Mouse (Mus musculus): ENCODE results near the gene Lrrc61. TPM values are rescaled to one million over a fixed set of nuclear protein-coding genes. Genes with fewer than 3 reads are reported as not detected.
"Not testable (repeated sequence)": the region's sequence is repeated elsewhere in the genome, so short reads cannot be mapped to it uniquely, and the experiment has no call there.

Lrrc61 gene
- 7.5 and 9.6 TPM in 2 replicates for polyA plus RNA-seq (2015; fragmentation: Nextera tagmentation; extraction: Ambion mirVana)

DNA sequence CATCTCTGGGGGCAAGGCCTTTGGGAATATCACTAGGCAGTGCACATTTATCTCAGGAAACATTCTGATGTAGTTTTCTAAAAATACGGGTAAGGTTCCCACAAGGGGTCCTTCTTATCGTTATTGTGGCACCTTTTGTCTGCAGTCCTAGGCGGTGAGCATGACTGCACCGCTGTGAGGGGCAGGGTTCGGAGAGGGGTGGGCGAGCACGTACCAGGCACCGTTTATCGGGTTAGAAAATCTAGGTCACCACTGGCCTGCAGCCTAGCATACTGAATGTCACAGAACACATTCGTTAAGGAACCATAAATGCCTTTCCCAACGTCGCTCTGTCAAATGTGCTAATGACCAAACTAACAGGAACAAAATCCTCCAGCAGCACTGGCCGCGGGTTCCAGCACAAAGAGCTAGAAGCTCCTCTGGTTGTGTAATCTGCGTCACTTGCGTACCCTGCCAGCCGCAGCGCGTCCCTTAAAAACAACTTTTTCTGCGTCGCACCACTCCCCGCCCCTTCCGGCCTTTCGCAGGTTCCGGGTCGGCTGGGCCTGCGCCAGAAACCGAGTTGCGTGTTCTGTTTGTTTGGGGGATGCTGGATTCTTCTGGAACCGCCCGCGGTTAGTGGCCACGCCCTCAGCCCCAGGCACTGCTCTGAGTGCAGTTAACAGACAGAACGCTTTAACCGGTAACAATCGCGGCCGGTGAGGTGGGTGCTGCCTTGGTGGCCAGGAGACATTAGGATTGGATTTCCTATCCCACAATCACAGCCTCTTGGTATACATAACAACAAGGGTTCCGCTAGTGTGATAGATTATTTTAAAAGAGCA, at the start of gene Lrrc61:
Gene Lrrc61 (plus strand): TSS at position 517 of the 824 bp plus-strand sequence.
- under 1% methylated on average over 39 of the region's 39 CpGs for WGBS
- no peaks in the 10 kb centered on the region for H3K9me3 ChIP-seq (replicated peaks; ENCODE audit: control insufficient read depth, low read length)
- peak within 1 kb of the TSS; percentile 80 for H3K9ac ChIP-seq (ENCODE audit: low read length)
- H3K36me3 ChIP-seq (ENCODE audit: control insufficient read depth, insufficient read depth, low read length): 0 out of 2 replicates have a peak, but pooled peaks cover 4% of the 10 kb centered on the region
- H3K27ac ChIP-seq (ENCODE audit: low read length): peak within 1 kb of the TSS; percentile 99
- peak; percentile 91 for ATAC-seq (ENCODE audit: insufficient read depth, low FRiP score)
- peak within 1 kb of the TSS; percentile 90 for H3K4me2 ChIP-seq (ENCODE audit: low read depth, low read length)
- H3K4me1 ChIP-seq (ENCODE audit: control insufficient read depth, insufficient read depth, low read length): peaks cover 12% of the 10 kb centered on the region
- no peaks in the 10 kb centered on the region for H3K27me3 ChIP-seq (ENCODE audit: control insufficient read depth, insufficient read depth, low read length)
- H3K4me3 ChIP-seq (replicated peaks; ENCODE audit: low read length): peak within 1 kb of the TSS; percentile 62

DNA sequence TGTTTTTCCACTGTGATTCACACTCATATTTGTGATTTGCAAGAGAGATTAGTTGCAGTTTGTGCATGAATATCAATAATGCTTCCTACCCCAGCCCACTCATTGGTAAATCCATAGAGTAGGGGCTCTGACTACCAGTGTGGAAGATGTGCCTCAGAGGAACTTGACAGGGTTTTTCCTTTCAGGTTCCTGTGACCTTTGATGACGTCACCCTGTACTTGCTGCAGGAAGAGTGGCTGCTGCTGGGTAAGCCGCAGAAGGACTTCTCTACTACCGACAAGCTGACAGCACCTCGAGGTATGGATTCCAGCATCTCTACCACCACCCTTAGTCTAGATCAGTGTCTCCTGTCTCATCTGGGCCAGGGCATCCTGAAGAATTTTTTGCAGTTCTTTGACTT, 46.5 kb upstream of the Lrrc61 start:
- ATAC-seq (ENCODE audit: insufficient read depth, low FRiP score): no peak
- Histone ChIP-seq H3K4me2 (ENCODE audit: low read depth, low read length) (no peak overlapping the region), H3K9ac (ENCODE audit: low read length) (no peak overlapping the region), H3K4me1 (ENCODE audit: control insufficient read depth, insufficient read depth, low read length) (peaks cover 9% of the 10 kb centered on the region), H3K9me3 (replicated peaks; ENCODE audit: control insufficient read depth, low read length) (no peaks in the 10 kb centered on the region), H3K27ac (ENCODE audit: low read length) (no peak overlapping the region), H3K36me3 (ENCODE audit: control insufficient read depth, insufficient read depth, low read length) (no peaks in the 10 kb centered on the region), H3K27me3 (ENCODE audit: control insufficient read depth, insufficient read depth, low read length) (no peaks in the 10 kb centered on the region), H3K4me3 (replicated peaks; ENCODE audit: low read length) (no peak overlapping the region)
- 68% methylated on average over 4 of the region's 4 CpGs for WGBS

- Histone ChIP-seq H3K27ac (ENCODE audit: low read length) (no peak overlapping the region), H3K36me3 (ENCODE audit: control insufficient read depth, insufficient read depth, low read length) (no peaks in the 10 kb centered on the region), H3K4me1 (ENCODE audit: control insufficient read depth, insufficient read depth, low read length) (peaks cover 2% of the 10 kb centered on the region; the same call in 1 of the 2 replicates), H3K27me3 (ENCODE audit: control insufficient read depth, insufficient read depth, low read length) (no peaks in the 10 kb centered on the region), H3K4me3 (replicated peaks; ENCODE audit: low read length) (no peak overlapping the region), H3K9ac (ENCODE audit: low read length) (no peak overlapping the region), H3K4me2 (ENCODE audit: low read depth, low read length) (no peak overlapping the region), H3K9me3 (replicated peaks; ENCODE audit: control insufficient read depth, low read length) (no peaks in the 10 kb centered on the region)
- WGBS: 76% methylated on average over 4 of the region's 4 CpGs
- ATAC-seq (ENCODE audit: insufficient read depth, low FRiP score): no peak
These were observed 44.2 kb upstream of the Lrrc61 start for GRCm38 (mm10) chr6:48510426-48510825.

- WGBS: 82% methylated on average over 7 of the region's 7 CpGs
- no peaks in the 10 kb centered on the region for H3K27me3 ChIP-seq (ENCODE audit: control insufficient read depth, insufficient read depth, low read length)
These were observed 42.7 kb upstream of the Lrrc61 start for GRCm38 (mm10) chr6:48511861-48512260.

DNA sequence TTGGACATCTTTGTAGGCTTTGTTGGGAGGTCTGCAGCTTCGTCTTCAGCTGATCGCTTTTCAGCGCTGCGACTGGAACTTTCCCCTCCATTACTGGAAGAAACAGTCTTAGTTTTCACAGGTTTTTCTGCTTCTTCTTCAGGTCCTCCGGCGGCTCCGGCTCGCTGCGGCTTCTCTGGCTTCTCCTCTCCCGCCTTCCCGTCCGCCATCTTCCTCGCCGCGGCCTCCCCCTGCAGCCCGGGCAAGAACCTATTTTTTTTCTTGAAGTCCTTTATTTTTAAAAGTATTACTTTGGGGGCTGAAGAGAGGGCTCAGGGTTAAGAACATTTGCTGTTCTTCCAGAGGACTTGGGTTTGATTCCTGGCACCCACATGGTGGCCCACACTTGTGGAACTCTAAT, 29.7 kb upstream of the Lrrc61 start:
- not testable (repeated sequence) for ATAC-seq (ENCODE audit: insufficient read depth, low FRiP score); H3K27ac ChIP-seq (ENCODE audit: low read length); H3K4me3 ChIP-seq (replicated peaks; ENCODE audit: low read length); H3K27me3 ChIP-seq (ENCODE audit: control insufficient read depth, insufficient read depth, low read length); H3K4me1 ChIP-seq (ENCODE audit: control insufficient read depth, insufficient read depth, low read length); H3K9ac ChIP-seq (ENCODE audit: low read length); H3K9me3 ChIP-seq (replicated peaks; ENCODE audit: control insufficient read depth, low read length); H3K4me2 ChIP-seq (ENCODE audit: low read depth, low read length); H3K36me3 ChIP-seq (ENCODE audit: control insufficient read depth, insufficient read depth, low read length)
- 97% methylated on average over 12 of the region's 16 CpGs for WGBS

More at GRCm38 (mm10) chr6:48511861-48512260, 42.7 kb upstream of the Lrrc61 start:
- Histone ChIP-seq H3K27ac (ENCODE audit: low read length) (no peak overlapping the region), H3K36me3 (ENCODE audit: control insufficient read depth, insufficient read depth, low read length) (no peaks in the 10 kb centered on the region), H3K9ac (ENCODE audit: low read length) (no peak overlapping the region), H3K9me3 (replicated peaks; ENCODE audit: control insufficient read depth, low read length) (no peaks in the 10 kb centered on the region), H3K4me3 (replicated peaks; ENCODE audit: low read length) (no peak overlapping the region), H3K4me1 (ENCODE audit: control insufficient read depth, insufficient read depth, low read length) (no peaks in the 10 kb centered on the region), H3K4me2 (ENCODE audit: low read depth, low read length) (no peak overlapping the region)
- no peak for ATAC-seq (ENCODE audit: insufficient read depth, low FRiP score)

DNA sequence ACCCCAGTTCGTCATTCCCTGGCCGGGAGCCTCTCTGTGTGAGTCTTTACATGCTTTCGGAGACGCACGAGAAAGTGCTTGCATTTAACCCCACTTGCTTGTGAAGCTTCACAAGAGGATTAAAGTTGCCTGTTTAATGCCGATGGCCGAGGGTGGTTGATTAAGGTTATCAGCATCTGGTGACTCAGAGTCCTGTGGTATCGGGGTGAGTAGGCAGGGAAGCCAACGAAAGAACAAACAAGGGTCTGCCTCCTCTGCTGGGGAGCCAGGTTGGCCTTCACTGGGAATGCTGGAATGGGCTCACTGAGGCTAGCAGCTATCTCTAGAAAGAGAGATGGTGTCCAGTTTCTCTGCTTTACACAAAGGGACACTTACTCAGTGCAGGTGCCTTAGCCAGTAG, 26.7 kb upstream of the Lrrc61 start:
- Histone ChIP-seq H3K4me3 (replicated peaks; ENCODE audit: low read length) (no peak overlapping the region), H3K27me3 (ENCODE audit: control insufficient read depth, insufficient read depth, low read length) (no peaks in the 10 kb centered on the region), H3K4me2 (ENCODE audit: low read depth, low read length) (no peak overlapping the region), H3K4me1 (ENCODE audit: control insufficient read depth, insufficient read depth, low read length) (no peaks in the 10 kb centered on the region), H3K9me3 (replicated peaks; ENCODE audit: control insufficient read depth, low read length) (no peaks in the 10 kb centered on the region), H3K36me3 (ENCODE audit: control insufficient read depth, insufficient read depth, low read length) (no peaks in the 10 kb centered on the region; the same call in 1 of the 2 replicates), H3K27ac (ENCODE audit: low read length) (no peak overlapping the region), H3K9ac (ENCODE audit: low read length) (no peak overlapping the region)
- ATAC-seq (ENCODE audit: insufficient read depth, low FRiP score): no peak
- 76% methylated on average over 9 of the region's 9 CpGs for WGBS

DNA sequence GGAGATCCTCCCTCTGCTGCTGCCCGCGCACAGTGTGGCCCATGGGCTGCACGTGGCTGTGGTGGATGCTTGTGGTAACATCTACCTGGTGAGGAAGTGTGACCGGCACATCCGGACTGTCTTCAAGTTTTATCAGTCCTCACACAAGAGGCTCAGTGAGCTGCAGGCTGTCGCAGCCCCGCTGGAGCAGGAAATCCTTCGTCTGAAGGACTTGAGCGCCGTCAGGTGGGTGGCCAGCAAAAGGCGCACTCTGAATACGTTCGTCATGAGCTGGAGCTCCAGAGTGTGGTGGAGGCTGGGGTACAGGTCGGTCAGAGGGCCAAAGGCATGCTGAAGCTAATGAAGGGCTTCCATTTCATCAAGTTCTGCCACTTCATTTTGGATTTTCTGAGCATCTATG, 25.3 kb upstream of the Lrrc61 start:
- 70% methylated on average over 14 of the region's 14 CpGs for WGBS
- H3K27me3 ChIP-seq (ENCODE audit: control insufficient read depth, insufficient read depth, low read length): no peaks in the 10 kb centered on the region
- no peak for ATAC-seq (ENCODE audit: insufficient read depth, low FRiP score)
- H3K4me2 ChIP-seq (ENCODE audit: low read depth, low read length): no peak overlapping the region
- H3K9ac ChIP-seq (ENCODE audit: low read length): no peak overlapping the region
- no peaks in the 10 kb centered on the region for H3K9me3 ChIP-seq (replicated peaks; ENCODE audit: control insufficient read depth, low read length)
- no peaks in the 10 kb centered on the region; the same call in 1 of the 2 replicates for H3K36me3 ChIP-seq (ENCODE audit: control insufficient read depth, insufficient read depth, low read length)
- no peak overlapping the region for H3K27ac ChIP-seq (ENCODE audit: low read length)
- no peaks in the 10 kb centered on the region for H3K4me1 ChIP-seq (ENCODE audit: control insufficient read depth, insufficient read depth, low read length)
- no peak overlapping the region for H3K4me3 ChIP-seq (replicated peaks; ENCODE audit: low read length)

DNA sequence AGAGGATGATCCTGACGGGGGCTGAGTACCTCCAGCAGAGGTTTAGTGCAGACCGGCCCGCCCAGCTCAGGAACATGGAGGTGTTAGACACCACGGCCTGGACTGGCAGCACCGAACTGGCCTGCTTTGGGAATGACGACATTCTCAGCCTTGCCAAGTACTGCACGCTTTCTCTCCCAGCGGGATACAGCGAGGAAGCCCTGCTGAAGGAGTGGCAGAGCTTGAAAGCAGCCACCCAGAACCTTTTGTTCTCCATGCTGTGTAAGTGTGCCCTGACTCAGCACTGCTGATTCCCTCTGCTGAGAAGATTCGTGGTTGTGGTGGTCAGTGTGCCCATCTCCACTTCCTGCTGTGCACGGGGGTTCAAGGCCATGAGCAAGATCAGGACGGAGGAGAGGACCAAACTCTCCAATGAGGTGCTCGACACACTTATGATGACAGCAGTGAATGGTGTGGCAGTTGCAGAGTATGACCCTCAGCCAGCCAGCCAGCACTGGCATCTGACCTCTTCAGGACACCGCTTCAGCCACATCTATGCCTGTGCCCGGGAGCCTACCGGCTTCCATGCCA, 24.6 kb upstream of the Lrrc61 start:
- H3K4me3 ChIP-seq (replicated peaks; ENCODE audit: low read length): no peak overlapping the region
- 83% methylated on average over 16 of the region's 16 CpGs for WGBS
- H3K36me3 ChIP-seq (ENCODE audit: control insufficient read depth, insufficient read depth, low read length): no peaks in the 10 kb centered on the region; the same call in 1 of the 2 replicates
- no peak overlapping the region for H3K27ac ChIP-seq (ENCODE audit: low read length)
- H3K4me1 ChIP-seq (ENCODE audit: control insufficient read depth, insufficient read depth, low read length): no peaks in the 10 kb centered on the region
- H3K27me3 ChIP-seq (ENCODE audit: control insufficient read depth, insufficient read depth, low read length): no peaks in the 10 kb centered on the region
- H3K9me3 ChIP-seq (replicated peaks; ENCODE audit: control insufficient read depth, low read length): no peaks in the 10 kb centered on the region
- H3K4me2 ChIP-seq (ENCODE audit: low read depth, low read length): no peak overlapping the region
- no peak for ATAC-seq (ENCODE audit: insufficient read depth, low FRiP score)
- no peak overlapping the region for H3K9ac ChIP-seq (ENCODE audit: low read length)

- no peak for ATAC-seq (ENCODE audit: insufficient read depth, low FRiP score)
- WGBS: 49% methylated on average over 2 of the region's 2 CpGs
- Histone ChIP-seq H3K4me1 (ENCODE audit: control insufficient read depth, insufficient read depth, low read length) (no peaks in the 10 kb centered on the region), H3K4me2 (ENCODE audit: low read depth, low read length) (no peak overlapping the region), H3K9ac (ENCODE audit: low read length) (no peak overlapping the region), H3K27me3 (ENCODE audit: control insufficient read depth, insufficient read depth, low read length) (no peaks in the 10 kb centered on the region), H3K36me3 (ENCODE audit: control insufficient read depth, insufficient read depth, low read length) (no peaks in the 10 kb centered on the region; the same call in 1 of the 2 replicates), H3K4me3 (replicated peaks; ENCODE audit: low read length) (no peak overlapping the region), H3K9me3 (replicated peaks; ENCODE audit: control insufficient read depth, low read length) (no peaks in the 10 kb centered on the region), H3K27ac (ENCODE audit: low read length) (no peak overlapping the region)
These were observed 23.7 kb upstream of the Lrrc61 start for GRCm38 (mm10) chr6:48530862-48531261.
